Mouse (Mus musculus): ENCODE results near the gene Uvrag.

Uvrag gene

GRCm38 (mm10) chr7:99164873-99165410, 24.0 kb upstream of the Uvrag start:
- no peak for ATAC-seq (ENCODE audit: low TSS enrichment)

GRCm38 (mm10) chr7:99162462-99162861, 21.5 kb upstream of the Uvrag start:
- no peak for ATAC-seq (ENCODE audit: low TSS enrichment)

GRCm38 (mm10) chr7:99161961-99162360, 21.0 kb upstream of the Uvrag start:
- no peak for ATAC-seq (ENCODE audit: low TSS enrichment)

GRCm38 (mm10) chr7:99161529-99161928, 20.6 kb upstream of the Uvrag start:
- ATAC-seq (ENCODE audit: low TSS enrichment): no peak

GRCm38 (mm10) chr7:99160995-99161394, 20.1 kb upstream of the Uvrag start:
- no peak for ATAC-seq (ENCODE audit: low TSS enrichment)

DNA sequence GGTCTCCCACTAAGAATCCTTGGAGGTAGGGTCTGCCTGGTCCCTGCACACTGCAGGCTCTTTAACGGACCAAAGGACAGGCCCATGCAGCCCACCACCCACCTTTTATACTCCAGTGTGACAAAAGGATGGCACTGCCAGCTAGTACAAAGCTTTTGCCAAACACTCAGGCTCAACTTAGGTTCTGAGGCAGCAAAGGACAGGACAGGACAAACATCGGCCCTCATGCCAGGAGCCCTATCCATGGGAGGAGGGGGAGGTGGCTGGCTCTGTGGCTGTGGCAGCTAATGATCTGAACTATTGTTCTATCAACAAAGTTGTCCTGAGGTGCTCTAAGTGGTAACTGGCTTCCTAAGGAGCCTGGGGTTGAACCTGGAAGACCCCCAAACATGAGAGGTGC, 18.5 kb upstream of the Uvrag start:
- no peak for ATAC-seq (ENCODE audit: low TSS enrichment)

- no peak for ATAC-seq (ENCODE audit: low TSS enrichment)
These were observed 18.0 kb upstream of the Uvrag start for GRCm38 (mm10) chr7:99158904-99159303.

GRCm38 (mm10) chr7:99158011-99158410, 17.1 kb upstream of the Uvrag start:
- ATAC-seq (ENCODE audit: low TSS enrichment): no peak

DNA sequence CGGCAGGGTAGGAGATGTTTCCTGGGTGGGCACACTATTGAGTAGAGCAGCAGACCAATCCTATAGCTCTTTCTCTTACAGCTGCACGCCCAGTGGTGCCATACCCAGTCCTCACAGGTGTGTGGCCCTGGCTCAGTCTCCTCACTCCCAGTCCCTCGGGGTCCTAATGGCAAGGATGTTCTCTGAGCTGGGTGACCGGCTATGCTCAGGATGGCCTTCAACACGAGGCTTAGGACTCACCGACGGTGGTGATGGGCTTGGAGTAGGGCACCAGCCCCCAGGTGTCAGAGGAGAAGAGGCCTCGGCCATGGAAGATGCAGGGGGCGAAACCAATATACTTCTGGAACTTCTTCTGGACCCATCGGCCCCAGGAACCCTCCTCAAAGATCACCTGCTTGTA, 15.8 kb upstream of the Uvrag start:
- no peak for ATAC-seq (ENCODE audit: low TSS enrichment)

- no peak for ATAC-seq (ENCODE audit: low TSS enrichment)
These were observed 14.7 kb upstream of the Uvrag start for GRCm38 (mm10) chr7:99155311-99156289.

DNA sequence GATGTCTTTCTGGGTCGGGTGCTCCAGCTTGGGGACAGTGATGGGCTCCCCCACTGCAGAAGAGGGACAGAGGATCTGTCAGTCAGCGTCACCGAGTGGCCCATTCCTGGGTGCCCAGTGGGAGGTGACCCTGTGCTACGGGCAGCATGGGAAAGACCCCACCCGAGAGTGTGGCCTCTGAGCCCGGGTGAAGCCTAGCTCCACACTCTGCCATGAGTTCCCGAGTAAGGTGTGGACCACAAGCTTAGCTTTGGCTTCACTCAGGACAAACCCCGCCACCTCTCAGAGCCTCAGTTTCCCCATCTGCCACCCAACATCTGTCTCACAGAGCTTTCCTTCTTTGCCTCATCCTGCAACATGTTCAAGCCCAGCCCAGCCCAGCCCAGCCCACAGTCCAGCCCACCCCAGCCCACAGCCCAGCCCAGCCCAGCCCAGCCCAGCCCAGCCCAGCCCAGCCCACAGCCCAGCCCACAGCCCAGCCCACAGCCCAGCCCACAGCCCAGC, 13.8 kb upstream of the Uvrag start:
- no peak for ATAC-seq (ENCODE audit: low TSS enrichment)

DNA sequence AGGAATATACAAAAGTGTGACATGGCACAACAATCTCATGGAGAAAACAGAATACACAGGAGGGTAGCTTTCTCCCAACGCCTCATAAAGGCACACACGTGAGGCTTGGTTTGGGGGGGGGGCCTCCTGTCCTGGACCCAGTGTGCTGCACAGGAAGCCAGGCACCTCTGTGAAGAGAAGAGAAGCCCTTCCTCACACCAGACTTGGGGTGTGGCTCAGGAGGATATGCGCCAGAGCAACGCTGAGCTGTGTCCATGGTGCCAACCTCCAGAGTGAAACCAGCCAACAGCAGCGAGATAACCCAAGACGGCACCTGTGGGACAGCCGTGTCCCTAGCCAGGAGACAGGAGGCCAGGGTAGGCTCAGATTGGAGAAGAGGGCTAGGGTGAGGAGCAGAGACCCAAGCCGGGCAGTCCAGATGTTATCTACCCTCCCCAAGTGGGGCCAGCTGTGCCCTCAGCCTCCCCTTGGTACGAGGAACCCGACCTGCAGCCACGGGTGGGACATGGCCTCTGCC, 12.8 kb upstream of the Uvrag start:
- ATAC-seq (ENCODE audit: low TSS enrichment): no peak

GRCm38 (mm10) chr7:99152756-99153155, 11.8 kb upstream of the Uvrag start:
- no peak for ATAC-seq (ENCODE audit: low TSS enrichment)

DNA sequence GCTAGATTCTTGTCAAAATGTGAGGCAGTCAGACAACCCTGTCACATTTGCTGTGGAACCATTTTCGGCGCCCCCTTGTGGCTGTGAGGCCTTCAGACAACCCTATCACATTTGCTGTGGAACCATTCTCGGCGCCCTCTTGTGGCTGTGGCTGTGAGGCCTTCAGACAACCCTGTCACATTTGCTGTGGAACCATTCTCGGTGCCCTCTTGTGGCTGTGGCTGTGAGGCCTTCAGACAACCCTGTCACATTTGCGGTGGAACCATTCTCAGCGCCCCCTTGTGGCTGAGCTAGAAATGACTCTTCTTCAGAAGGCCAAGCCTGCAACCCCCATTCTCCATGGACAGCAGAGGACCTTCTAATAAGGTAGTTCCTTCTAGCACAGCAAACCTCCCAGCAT, 10.4 kb upstream of the Uvrag start:
- peak; percentile 96 for ATAC-seq (ENCODE audit: low TSS enrichment)

DNA sequence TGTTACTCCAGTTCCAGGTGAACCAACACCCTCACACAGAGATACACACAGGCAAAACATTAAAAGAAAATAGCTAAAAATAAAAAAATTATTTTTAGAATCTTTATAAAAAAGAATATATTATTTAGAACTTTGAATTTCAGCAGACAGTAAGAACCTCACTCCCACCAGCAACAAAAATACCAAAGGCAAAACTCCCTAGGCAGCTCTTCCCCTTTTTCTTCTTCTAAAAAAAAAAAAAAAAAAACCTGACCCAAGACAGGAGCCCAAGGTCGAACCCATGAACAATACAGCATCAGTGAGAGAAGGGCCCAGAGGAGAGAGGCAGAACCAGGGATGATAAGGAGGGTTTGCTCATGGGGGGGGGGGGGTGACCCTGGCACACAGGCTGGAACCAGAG, 8.1 kb upstream of the Uvrag start:
- no peak for ATAC-seq (ENCODE audit: low TSS enrichment)

DNA sequence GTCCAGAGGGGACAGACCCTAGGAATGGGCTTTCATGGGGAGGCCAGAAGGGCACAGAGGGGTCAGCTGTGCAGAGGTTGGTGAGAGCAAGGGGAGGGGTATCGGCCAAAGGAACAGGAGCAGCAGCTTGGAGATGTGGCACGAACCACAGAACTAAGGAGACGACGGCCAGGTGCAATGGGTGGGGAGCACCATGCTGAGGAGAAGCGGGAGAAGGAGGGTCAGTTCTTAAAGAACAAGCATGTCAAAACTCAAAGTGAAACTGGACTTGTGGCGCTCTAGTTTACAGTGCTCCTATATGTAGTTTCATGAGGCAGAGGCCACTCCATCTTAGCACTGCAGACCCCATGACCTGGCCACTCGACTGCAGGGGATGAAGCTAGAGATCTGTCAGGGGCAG, 6.6 kb upstream of the Uvrag start:
- ATAC-seq (ENCODE audit: low TSS enrichment): no peak

DNA sequence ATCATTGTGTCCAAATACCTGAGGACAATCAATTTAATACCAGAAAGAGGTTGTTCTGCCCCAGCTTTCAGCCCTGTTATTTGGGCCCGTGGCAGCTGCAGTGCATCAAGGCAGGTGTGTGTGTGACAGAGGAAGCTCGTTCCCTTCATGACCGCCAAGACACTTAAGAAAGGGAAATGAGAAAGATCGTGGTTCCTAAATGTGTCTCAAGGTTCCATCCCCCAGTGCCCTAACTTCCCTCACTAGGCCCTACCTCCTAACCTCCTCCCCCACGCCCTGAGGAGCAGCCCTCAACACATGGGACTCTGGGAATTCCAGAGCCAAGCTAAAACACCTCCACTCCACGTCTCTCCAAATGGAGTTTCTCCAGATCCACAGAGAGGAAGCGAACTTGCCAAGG, 6.0 kb upstream of the Uvrag start:
- ATAC-seq (ENCODE audit: low TSS enrichment): no peak

GRCm38 (mm10) chr7:99146011-99146410, 5.1 kb upstream of the Uvrag start:
- ATAC-seq (ENCODE audit: low TSS enrichment): no peak

- ATAC-seq (ENCODE audit: low TSS enrichment): peak; percentile 42
These were observed 3.7 kb upstream of the Uvrag start for GRCm38 (mm10) chr7:99144616-99145015.

- no peak for ATAC-seq (ENCODE audit: low TSS enrichment)
These were observed 2.3 kb upstream of the Uvrag start for GRCm38 (mm10) chr7:99143244-99143643.

DNA sequence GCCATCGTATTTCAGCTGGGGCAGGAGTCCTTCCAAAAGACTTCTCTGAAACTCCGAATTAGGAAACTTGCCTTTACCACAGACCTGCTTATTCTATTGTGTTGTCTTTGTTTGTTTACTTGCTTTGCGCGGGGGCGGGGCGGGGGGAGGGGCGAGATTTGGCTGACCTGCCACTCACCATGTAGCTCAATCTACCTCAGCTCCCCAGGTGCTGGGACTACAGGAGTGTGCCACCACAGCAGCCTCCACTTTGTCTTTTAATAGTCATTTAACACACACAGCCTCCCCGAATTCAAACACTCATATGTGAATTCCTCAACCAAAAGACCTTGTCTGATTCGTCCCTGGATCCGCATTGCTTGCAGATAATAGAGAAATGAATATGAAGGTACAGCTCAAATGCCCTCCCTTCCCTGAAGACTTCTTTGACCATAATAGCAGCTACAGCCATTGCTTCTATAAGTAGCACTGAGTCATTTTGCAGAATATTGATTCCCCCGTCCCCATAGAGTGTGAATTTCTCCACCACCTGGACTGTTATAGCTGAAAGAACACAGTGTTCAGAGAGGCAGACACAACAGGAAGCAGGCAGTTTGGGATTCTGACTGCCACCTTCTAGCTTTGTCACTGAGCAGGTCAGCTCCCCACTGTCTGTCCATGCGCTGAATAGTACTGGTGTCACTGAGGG, 1.1 kb upstream of the Uvrag start:
- no peak for ATAC-seq (ENCODE audit: low TSS enrichment)

DNA sequence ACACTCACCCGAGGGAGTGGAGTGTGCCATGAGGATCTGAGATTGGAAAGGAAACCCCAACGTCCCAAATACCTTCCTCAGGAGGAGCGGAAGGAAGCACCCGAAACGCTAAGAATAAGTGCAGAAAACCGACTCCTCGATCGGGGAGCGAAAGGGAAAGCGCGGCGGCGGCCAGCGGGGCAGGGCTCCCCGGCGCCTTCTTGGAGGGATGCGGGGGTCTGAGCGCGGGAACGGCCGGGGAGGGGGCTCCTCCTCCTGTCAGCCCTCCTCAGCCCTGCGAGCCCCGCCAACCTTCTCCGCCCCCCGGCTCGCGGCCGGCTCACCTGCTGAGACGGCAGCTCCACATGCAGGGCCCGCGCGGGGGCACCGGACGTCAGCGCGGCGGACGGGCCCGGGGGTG, 430 bp downstream of the Uvrag start:
- ATAC-seq (ENCODE audit: low TSS enrichment): no peak; the same call in 1 of the 2 replicates
